Mouse (Mus musculus) ovary, postnatal 14 days (tissue): ENCODE measurements around the gene Rpl36-ps4.
A peak's percentile ranks its signal among the peaks of the same experiment; 100 is the strongest.
"Not testable (repeated sequence)": the region's sequence is repeated elsewhere in the genome, so short reads cannot be mapped to it uniquely, and the experiment has no call there.

Experiments used
- DNase-seq: peaks from one replicate; pipeline ENCODE4 v3.0.0; 2022; ENCODE audit warnings: low spot score

Rpl36-ps4 gene

GRCm38 (mm10) chr17:87948965-87949584 lies 28.3 kb downstream of the Rpl36-ps4 start:
- peak; percentile 78 for DNase-seq

GRCm38 (mm10) chr17:87954618-87955124 lies 33.9 kb downstream of the Rpl36-ps4 start:
- not testable (repeated sequence) for DNase-seq

GRCm38 (mm10) chr17:87957096-87957840 lies 36.5 kb downstream of the Rpl36-ps4 start:
- no peak for DNase-seq

GRCm38 (mm10) chr17:87958283-87958682 lies 37.5 kb downstream of the Rpl36-ps4 start:
- DNase-seq: no peak

GRCm38 (mm10) chr17:87959406-87959805 lies 38.6 kb downstream of the Rpl36-ps4 start:
- DNase-seq: not testable (repeated sequence)

- DNase-seq: not testable (repeated sequence)
Observed at GRCm38 (mm10) chr17:87959931-87960330, 39.2 kb downstream of the Rpl36-ps4 start.

- no peak for DNase-seq
Observed at GRCm38 (mm10) chr17:87963081-87964075, 42.6 kb downstream of the Rpl36-ps4 start.

- DNase-seq: not testable (repeated sequence)
Observed at GRCm38 (mm10) chr17:87968483-87968926, 47.7 kb downstream of the Rpl36-ps4 start.
